Mouse (Mus musculus) E14TG2a.4 (cell line): ENCODE results near the gene Col23a1.
"Not testable (repeated sequence)": the region's sequence is repeated elsewhere in the genome, so short reads cannot be mapped to it uniquely, and the experiment has no call there.

Experiments used
- CTCF ChIP-seq: conservative IDR thresholded peaks from 2 replicates; pipeline ENCODE4 v1.5.1; 2014; ENCODE audit warnings: low read length
- NANOG ChIP-seq: IDR thresholded peaks from 2 replicates; pipeline ENCODE4 v1.6.1; 2014; ENCODE audit warnings: borderline replicate concordance, low read length, mixed read lengths
- POU5F1 ChIP-seq: IDR thresholded peaks from 2 replicates; pipeline ENCODE4 v1.6.1; 2014; ENCODE audit warnings: low read length, borderline replicate concordance

- TF ChIP-seq CTCF, NANOG, POU5F1: not testable (repeated sequence)
These were observed 326.4 kb downstream of the Col23a1 start for GRCm38 (mm10) chr11:51616113-51616512.
